Mouse (Mus musculus): ENCODE measurements around the gene Rnase2a. TPM values are rescaled to one million over a fixed set of nuclear protein-coding genes. Genes with fewer than 3 reads are reported as not detected.
"Not testable (repeated sequence)": the region's sequence is repeated elsewhere in the genome, so short reads cannot be mapped to it uniquely, and the experiment has no call there.

Rnase2a gene
- polyA plus RNA-seq (2015; fragmentation: Nextera tagmentation; extraction: Ambion mirVana): not detected in 2 replicates

- no peak within 1 kb of the TSS for H3K4me3 ChIP-seq
- H3K9me3 ChIP-seq (replicated peaks): no peaks in the 10 kb centered on the region
- no peak within 1 kb of the TSS for H3K27ac ChIP-seq
- no peaks in the 10 kb centered on the region for H3K36me3 ChIP-seq
- 74% methylated on average over 3 of the region's 3 CpGs for WGBS
- H3K9ac ChIP-seq: no peak within 1 kb of the TSS
- H3K4me2 ChIP-seq: no peak within 1 kb of the TSS
- no peak for ATAC-seq (replicated peaks; ENCODE audit: insufficient number of reproducible peaks, insufficient read depth, low FRiP score, low read depth)
- H3K27me3 ChIP-seq: no peaks in the 10 kb centered on the region
- no peaks in the 10 kb centered on the region for H3K4me1 ChIP-seq (replicated peaks)
These were observed at the start of gene Rnase2a for GRCm38 (mm10) chr14:51256041-51256440. Gene Rnase2a (minus strand): TSS chr14:51256112.

- no peaks in the 10 kb centered on the region for H3K27me3 ChIP-seq
- H3K9ac ChIP-seq: no peak overlapping the region
- no peak overlapping the region for H3K4me3 ChIP-seq
- no peak for ATAC-seq (replicated peaks; ENCODE audit: insufficient number of reproducible peaks, insufficient read depth, low FRiP score, low read depth)
- no peaks in the 10 kb centered on the region for H3K4me1 ChIP-seq (replicated peaks)
- H3K36me3 ChIP-seq: no peaks in the 10 kb centered on the region
- H3K27ac ChIP-seq: no peak overlapping the region
- H3K4me2 ChIP-seq: no peak overlapping the region
- H3K9me3 ChIP-seq (replicated peaks): no peaks in the 10 kb centered on the region
- WGBS: 53% methylated on average over 1 of the region's 1 CpGs
These were observed 35.6 kb upstream of the Rnase2a start for GRCm38 (mm10) chr14:51291505-51291904.

GRCm38 (mm10) chr14:51278515-51278914 is 22.6 kb upstream of the Rnase2a start:
- 38% methylated on average over 1 of the region's 1 CpGs for WGBS

GRCm38 (mm10) chr14:51268677-51269076 is 12.8 kb upstream of the Rnase2a start:
- WGBS: 55% methylated on average over 1 of the region's 1 CpGs
- no peak overlapping the region for H3K27ac ChIP-seq
- H3K36me3 ChIP-seq: no peaks in the 10 kb centered on the region
- peaks cover 5% of the 10 kb centered on the region for H3K4me1 ChIP-seq (replicated peaks)
- no peaks in the 10 kb centered on the region for H3K27me3 ChIP-seq
- no peak for ATAC-seq (replicated peaks; ENCODE audit: insufficient number of reproducible peaks, insufficient read depth, low FRiP score, low read depth)
- H3K9ac ChIP-seq: no peak overlapping the region
- no peak overlapping the region for H3K4me2 ChIP-seq
- H3K4me3 ChIP-seq: no peak overlapping the region
- no peaks in the 10 kb centered on the region for H3K9me3 ChIP-seq (replicated peaks)

More at GRCm38 (mm10) chr14:51278515-51278914, 22.6 kb upstream of the Rnase2a start:
- not testable (repeated sequence) for H3K27ac ChIP-seq; H3K9ac ChIP-seq; H3K36me3 ChIP-seq; ATAC-seq (replicated peaks; ENCODE audit: insufficient number of reproducible peaks, insufficient read depth, low FRiP score, low read depth); H3K4me1 ChIP-seq (replicated peaks); H3K27me3 ChIP-seq; H3K4me3 ChIP-seq; H3K4me2 ChIP-seq; H3K9me3 ChIP-seq (replicated peaks)

- H3K9me3 ChIP-seq (replicated peaks): no peaks in the 10 kb centered on the region
- H3K9ac ChIP-seq: peak overlapping the region; percentile 31
- 3% methylated on average over 9 of the region's 9 CpGs for WGBS
- ATAC-seq (replicated peaks; ENCODE audit: insufficient number of reproducible peaks, insufficient read depth, low FRiP score, low read depth): peak; percentile 83; the same call in 1 of the 2 replicates
- H3K36me3 ChIP-seq: no peaks in the 10 kb centered on the region
- H3K27ac ChIP-seq: peak overlapping the region; percentile 80
- peaks cover 5% of the 10 kb centered on the region for H3K4me1 ChIP-seq (replicated peaks)
- no peaks in the 10 kb centered on the region for H3K27me3 ChIP-seq
- peak overlapping the region; percentile 52 for H3K4me2 ChIP-seq
- H3K4me3 ChIP-seq: peak overlapping the region; percentile 11; the same call in 1 of the 2 replicates
These were observed 10.2 kb upstream of the Rnase2a start for GRCm38 (mm10) chr14:51266113-51266512.

- H3K4me3 ChIP-seq: peak overlapping the region; percentile 11; the same call in 1 of the 2 replicates
- H3K9ac ChIP-seq: peak overlapping the region; percentile 31; the same call in 1 of the 2 replicates
- no peaks in the 10 kb centered on the region for H3K27me3 ChIP-seq
- no peaks in the 10 kb centered on the region for H3K36me3 ChIP-seq
- H3K9me3 ChIP-seq (replicated peaks): no peaks in the 10 kb centered on the region
- H3K4me1 ChIP-seq (replicated peaks): peaks cover 5% of the 10 kb centered on the region
- H3K4me2 ChIP-seq: peak overlapping the region; percentile 52
- H3K27ac ChIP-seq: peak overlapping the region; percentile 80
- WGBS: 28% methylated on average over 4 of the region's 4 CpGs
- ATAC-seq (replicated peaks; ENCODE audit: insufficient number of reproducible peaks, insufficient read depth, low FRiP score, low read depth): 0 out of 2 replicates have a peak, but pooled peaks have one; percentile 31
These were observed 9.8 kb upstream of the Rnase2a start for GRCm38 (mm10) chr14:51265667-51266066.

- no peaks in the 10 kb centered on the region for H3K9me3 ChIP-seq (replicated peaks)
- ATAC-seq (replicated peaks; ENCODE audit: insufficient number of reproducible peaks, insufficient read depth, low FRiP score, low read depth): no peak
These were observed 6.5 kb upstream of the Rnase2a start for GRCm38 (mm10) chr14:51262397-51262796.

GRCm38 (mm10) chr14:51259741-51260140 is 3.8 kb upstream of the Rnase2a start:
- no peak overlapping the region for H3K27ac ChIP-seq
- no peak for ATAC-seq (replicated peaks; ENCODE audit: insufficient number of reproducible peaks, insufficient read depth, low FRiP score, low read depth)
- no peak overlapping the region for H3K9ac ChIP-seq
- no peak overlapping the region for H3K4me3 ChIP-seq
- H3K4me2 ChIP-seq: no peak overlapping the region
- H3K27me3 ChIP-seq: no peaks in the 10 kb centered on the region
- H3K36me3 ChIP-seq: no peaks in the 10 kb centered on the region
- no peaks in the 10 kb centered on the region for H3K9me3 ChIP-seq (replicated peaks)
- WGBS: 79% methylated on average over 7 of the region's 7 CpGs
- H3K4me1 ChIP-seq (replicated peaks): no peaks in the 10 kb centered on the region

More at GRCm38 (mm10) chr14:51262397-51262796, 6.5 kb upstream of the Rnase2a start:
- Histone ChIP-seq H3K4me1 (replicated peaks) (peaks cover 5% of the 10 kb centered on the region), H3K4me2 (no peak overlapping the region), H3K4me3 (no peak overlapping the region), H3K36me3 (no peaks in the 10 kb centered on the region), H3K27ac (no peak overlapping the region), H3K9ac (no peak overlapping the region), H3K27me3 (no peaks in the 10 kb centered on the region)

- Histone ChIP-seq H3K4me1 (replicated peaks) (no peaks in the 10 kb centered on the region), H3K4me2 (no peak overlapping the region), H3K36me3 (no peaks in the 10 kb centered on the region), H3K4me3 (no peak overlapping the region), H3K9ac (no peak overlapping the region), H3K27ac (no peak overlapping the region), H3K27me3 (no peaks in the 10 kb centered on the region), H3K9me3 (replicated peaks) (no peaks in the 10 kb centered on the region)
- WGBS: 73% methylated on average over 1 of the region's 1 CpGs
- no peak for ATAC-seq (replicated peaks; ENCODE audit: insufficient number of reproducible peaks, insufficient read depth, low FRiP score, low read depth)
These were observed 2.3 kb downstream of the Rnase2a start for GRCm38 (mm10) chr14:51253569-51253968.

GRCm38 (mm10) chr14:51252206-51252605 is 3.7 kb downstream of the Rnase2a start:
- not testable (repeated sequence) for ATAC-seq (replicated peaks; ENCODE audit: insufficient number of reproducible peaks, insufficient read depth, low FRiP score, low read depth); H3K36me3 ChIP-seq; H3K9ac ChIP-seq

GRCm38 (mm10) chr14:51250348-51250747 is 5.6 kb downstream of the Rnase2a start:
- ATAC-seq (replicated peaks; ENCODE audit: insufficient number of reproducible peaks, insufficient read depth, low FRiP score, low read depth): no peak
- Histone ChIP-seq H3K4me1 (replicated peaks) (no peaks in the 10 kb centered on the region), H3K27me3 (no peaks in the 10 kb centered on the region), H3K27ac (no peak overlapping the region), H3K9me3 (replicated peaks) (no peaks in the 10 kb centered on the region), H3K4me2 (no peak overlapping the region), H3K4me3 (no peak overlapping the region), H3K9ac (no peak overlapping the region), H3K36me3 (no peaks in the 10 kb centered on the region)
- 64% methylated on average over 3 of the region's 3 CpGs for whole genome bisulfite sequencing

More at GRCm38 (mm10) chr14:51252206-51252605, 3.7 kb downstream of the Rnase2a start:
- not testable (repeated sequence) for H3K9me3 ChIP-seq (replicated peaks); H3K4me1 ChIP-seq (replicated peaks); H3K4me2 ChIP-seq; H3K4me3 ChIP-seq; H3K27ac ChIP-seq; H3K27me3 ChIP-seq

- 74% methylated on average over 1 of the region's 1 CpGs for WGBS
- ATAC-seq (replicated peaks; ENCODE audit: insufficient number of reproducible peaks, insufficient read depth, low FRiP score, low read depth): no peak
- Histone ChIP-seq H3K4me2 (no peak overlapping the region), H3K9ac (no peak overlapping the region), H3K27me3 (no peaks in the 10 kb centered on the region), H3K27ac (no peak overlapping the region), H3K9me3 (replicated peaks) (no peaks in the 10 kb centered on the region), H3K36me3 (no peaks in the 10 kb centered on the region), H3K4me1 (replicated peaks) (no peaks in the 10 kb centered on the region), H3K4me3 (no peak overlapping the region)
These were observed 8.2 kb downstream of the Rnase2a start for GRCm38 (mm10) chr14:51247736-51248135.

Data from heart, embryonic 15.5 days (tissue).